ENCODE assay signal across 12 mouse cellular contexts in the genomic region with DNA sequence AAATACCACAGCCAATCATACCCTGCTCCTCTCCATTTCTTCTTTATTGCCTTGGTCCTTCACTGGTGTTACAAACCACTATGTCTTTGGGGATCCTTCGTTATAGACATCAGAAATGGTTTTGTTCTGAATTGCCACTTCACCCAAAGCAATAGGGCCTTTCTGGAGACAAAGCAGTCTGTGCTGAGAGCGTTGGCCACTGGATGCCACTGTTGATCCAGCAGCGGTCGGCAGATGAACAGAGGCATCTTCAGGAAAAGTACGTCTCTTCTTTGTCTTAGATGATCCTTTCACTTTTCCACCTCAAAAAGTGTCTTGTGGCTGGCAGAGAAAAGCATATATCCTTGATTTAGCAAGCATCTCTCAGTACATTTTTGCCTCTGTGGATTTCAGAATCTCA.
DNase-seq lines count a peak whose midpoint lies in the region; ATAC-seq and TF ChIP-seq lines count a peak whose summit lies in the region.
"Had no signal": no experiment of that assay in that cellular context is flagged by ENCODE, and none has a peak within 500 bp of the region (broad histone marks: within the 10 kb centered on the region; RNA-seq: fewer than 3 reads in every experiment).

No protein-coding gene starts in this region.

- 55% methylated on average over 5 of the region's 5 CpGs for WGBS in forebrain, embryonic 12.5 days
- 58% methylated on average over 5 of the region's 5 CpGs for WGBS in forebrain, embryonic 15.5 days
- 73% methylated on average over 5 of the region's 5 CpGs for WGBS in embryonic facial prominence, embryonic 10.5 days

- peak; percentile 24 for DNase-seq in layer of hippocampus, adult 11-12 months (ENCODE audit: low spot score)
- DNase-seq in layer of hippocampus, adult 9-10 months (ENCODE audit: low spot score): no peak
- no peak for DNase-seq in testis, postnatal 14 days (ENCODE audit: low spot score)
- no peak for DNase-seq in adrenal gland, adult 18-20 months (ENCODE audit: low spot score in 2 of 2)
- DNase-seq in embryonic facial prominence, embryonic 10.5 days (ENCODE audit: low spot score): no peak
- DNase-seq: adrenal gland, postnatal 10 days; kidney, adult 18-20 months; liver had no signal

- H3K9me3 ChIP-seq in forebrain, embryonic 12.5 days: no peaks in the 10 kb centered on the region
- H3K9me3 ChIP-seq in forebrain, embryonic 15.5 days: no peaks in the 10 kb centered on the region
- H3K9me3 ChIP-seq in embryonic facial prominence, embryonic 10.5 days: no peaks in the 10 kb centered on the region
- H3K9me3 ChIP-seq: heart, embryonic 12.5 days had no signal

- H3K4me3 ChIP-seq in forebrain, embryonic 12.5 days (replicated peaks): no peak overlapping the region
- H3K4me3 ChIP-seq in forebrain, embryonic 15.5 days: no peak overlapping the region
- no peak overlapping the region for H3K4me3 ChIP-seq in testis, adult 2 months (ENCODE audit: control insufficient read depth, low read depth, low read length)
- no peak overlapping the region for H3K4me3 ChIP-seq in embryonic facial prominence, embryonic 10.5 days
- H3K4me3 ChIP-seq: heart, embryonic 12.5 days had no signal

- no peaks in the 10 kb centered on the region for H3K27me3 ChIP-seq in forebrain, embryonic 12.5 days
- no peaks in the 10 kb centered on the region for H3K27me3 ChIP-seq in forebrain, embryonic 15.5 days
- no peaks in the 10 kb centered on the region for H3K27me3 ChIP-seq in testis, adult 2 months (ENCODE audit: control insufficient read depth, insufficient read depth, low read length)
- no peaks in the 10 kb centered on the region for H3K27me3 ChIP-seq in embryonic facial prominence, embryonic 10.5 days (replicated peaks; ENCODE audit: low read depth, poor library complexity, severe bottlenecking)
- H3K27me3 ChIP-seq: heart, embryonic 12.5 days had no signal

- 0 out of 2 replicates have a peak overlapping the region, but pooled peaks have one; percentile 25 for H3K27ac ChIP-seq in forebrain, embryonic 12.5 days
- no peak overlapping the region for H3K27ac ChIP-seq in forebrain, embryonic 15.5 days (replicated peaks)
- no peak overlapping the region for H3K27ac ChIP-seq in testis, adult 2 months (ENCODE audit: control insufficient read depth, insufficient read depth, low read depth, low read length)
- H3K27ac ChIP-seq in embryonic facial prominence, embryonic 10.5 days (replicated peaks): no peak overlapping the region

- H3K4me2 ChIP-seq in forebrain, embryonic 12.5 days: no peak overlapping the region
- no peak overlapping the region for H3K4me2 ChIP-seq in forebrain, embryonic 15.5 days (replicated peaks)
- H3K4me2 ChIP-seq: heart, embryonic 12.5 days had no signal

- H3K4me1 ChIP-seq in forebrain, embryonic 12.5 days: peaks cover 23% of the 10 kb centered on the region
- no peaks in the 10 kb centered on the region for H3K4me1 ChIP-seq in forebrain, embryonic 15.5 days
- H3K4me1 ChIP-seq in testis, adult 2 months (ENCODE audit: control insufficient read depth, insufficient read depth, low read length): no peaks in the 10 kb centered on the region
- H3K4me1 ChIP-seq in embryonic facial prominence, embryonic 10.5 days: no peaks in the 10 kb centered on the region

- H3K36me3 ChIP-seq in forebrain, embryonic 12.5 days (replicated peaks): peaks cover 15% of the 10 kb centered on the region
- peaks cover 11% of the 10 kb centered on the region; the same call in 1 of the 2 replicates for H3K36me3 ChIP-seq in forebrain, embryonic 15.5 days
- no peaks in the 10 kb centered on the region for H3K36me3 ChIP-seq in testis, adult 2 months (ENCODE audit: control insufficient read depth, insufficient read depth, low read length)
- H3K36me3 ChIP-seq in embryonic facial prominence, embryonic 10.5 days (replicated peaks): peaks cover 68% of the 10 kb centered on the region

- no peak for TF ChIP-seq POLR2A in testis, adult 2 months (IDR thresholded peaks at IDR 0.05; ENCODE audit: control insufficient read depth, low read depth, low read length)

- H3K9ac ChIP-seq in forebrain, embryonic 12.5 days: no peak overlapping the region
- H3K9ac ChIP-seq in forebrain, embryonic 15.5 days (replicated peaks): no peak overlapping the region
- H3K9ac ChIP-seq: heart, embryonic 12.5 days had no signal

- peak; percentile 14; the same call in 1 of the 2 replicates for TF ChIP-seq CTCF in testis, adult 2 months (IDR thresholded peaks at IDR 0.05; ENCODE audit: control insufficient read depth, insufficient read depth, insufficient replicate concordance, low read depth, low read length)

- no peak for ATAC-seq in forebrain, embryonic 12.5 days (ENCODE audit: low FRiP score)
- ATAC-seq in forebrain, embryonic 15.5 days (replicated peaks): no peak
